Mouse (Mus musculus) forebrain, embryonic 12.5 days (tissue): ENCODE data around the gene Cstf3. TPM values are rescaled to one million over a fixed set of nuclear protein-coding genes. Genes with fewer than 3 reads are reported as not detected.
A peak's percentile ranks its signal among the peaks of the same experiment; 100 is the strongest.

Source experiments
- ATAC-seq: fragments of 200-750 bp; cut with Nextera tagmentation; 2 replicates; pipeline ENCODE4 v1.8.0; 2017; ENCODE audit warnings: moderate TSS enrichment; ENCODE audit not compliant: low FRiP score
- H3K27ac ChIP-seq: fragments of 300-500 bp; sonication (generic); 2 replicates; pipeline ENCODE4 v1.5.1; 2016; ENCODE audit warnings: mild to moderate bottlenecking
- H3K27me3 ChIP-seq: fragments of 300-500 bp; sonication (generic); 2 replicates; pipeline ENCODE4 v1.6.1; 2016; ENCODE audit warnings: mild to moderate bottlenecking
- H3K36me3 ChIP-seq: fragments of 300-500 bp; sonication (generic); replicated peaks from 2 replicates; pipeline ENCODE4 v1.6.1; 2016; ENCODE audit warnings: mild to moderate bottlenecking
- H3K4me1 ChIP-seq: fragments of 300-500 bp; sonication (generic); 2 replicates; pipeline ENCODE4 v1.6.1; 2016
- H3K4me2 ChIP-seq: fragments of 300-500 bp; sonication (generic); 2 replicates; pipeline ENCODE4 v1.6.1; 2016; ENCODE audit warnings: mild to moderate bottlenecking, moderate library complexity
- H3K4me3 ChIP-seq: fragments of 300-500 bp; sonication (generic); replicated peaks from 2 replicates; pipeline ENCODE4 v1.5.1; 2016; ENCODE audit warnings: mild to moderate bottlenecking
- H3K9ac ChIP-seq: fragments of 300-500 bp; sonication (generic); 2 replicates; pipeline ENCODE4 v1.6.1; 2016; ENCODE audit warnings: mild to moderate bottlenecking
- H3K9me3 ChIP-seq: fragments of 300-500 bp; sonication (generic); 2 replicates; pipeline ENCODE4 v1.6.1; 2016
- WGBS: fragments of 180-500 bp; shearing (Covaris S2); methylation state at CpG from one replicate; pipeline ENCODE4 v1.1.7; 2016; 5-methylcytosine and 5-hydroxymethylcytosine counted together
- polyA plus RNA-seq: library from polyadenylated mRNA; unstranded; fragments of >200 nt; fragmentation: Nextera tagmentation; extraction: Ambion mirVana; gene quantifications from 2 replicates; pipeline ENCODE4 v1.2.1, GENCODE M21; 2016

The Cstf3 gene
- polyA plus RNA-seq, 1 experiment from 2014 or later: 117 TPM

- H3K27me3 ChIP-seq: no peaks in the 10 kb centered on the region
- H3K9ac ChIP-seq: no peak overlapping the region
- no peak overlapping the region for H3K4me2 ChIP-seq
- H3K9me3 ChIP-seq: no peaks in the 10 kb centered on the region
- H3K27ac ChIP-seq: no peak overlapping the region
- ATAC-seq: no peak
- no peak overlapping the region for H3K4me3 ChIP-seq
- no peaks in the 10 kb centered on the region for H3K4me1 ChIP-seq
- no peaks in the 10 kb centered on the region for H3K36me3 ChIP-seq
- 96% methylated on average over 4 of the region's 4 CpGs for WGBS
Observed at GRCm38 (mm10) chr2:104615985-104616711, 25.8 kb downstream of the Cstf3 start.

- ATAC-seq: no peak
- Histone ChIP-seq H3K36me3 (peaks cover 66% of the 10 kb centered on the region), H3K27ac (no peak overlapping the region), H3K27me3 (no peaks in the 10 kb centered on the region), H3K4me2 (no peak overlapping the region), H3K4me1 (no peaks in the 10 kb centered on the region), H3K9ac (no peak overlapping the region), H3K4me3 (no peak overlapping the region), H3K9me3 (no peaks in the 10 kb centered on the region)
- WGBS: 96% methylated on average over 1 of the region's 1 CpGs
Observed at GRCm38 (mm10) chr2:104658659-104659058, 68.3 kb downstream of the Cstf3 start.

- H3K27ac ChIP-seq: no peak overlapping the region
- peaks cover 70% of the 10 kb centered on the region for H3K36me3 ChIP-seq
- H3K9me3 ChIP-seq: no peaks in the 10 kb centered on the region
- H3K4me3 ChIP-seq: no peak overlapping the region
- no peak overlapping the region for H3K9ac ChIP-seq
- no peak overlapping the region for H3K4me2 ChIP-seq
- WGBS: 89% methylated on average over 8 of the region's 8 CpGs
- ATAC-seq: no peak
- H3K27me3 ChIP-seq: no peaks in the 10 kb centered on the region
- no peaks in the 10 kb centered on the region for H3K4me1 ChIP-seq
Observed at GRCm38 (mm10) chr2:104663372-104664100, 73.2 kb downstream of the Cstf3 start.

- H3K9me3 ChIP-seq: no peaks in the 10 kb centered on the region
- no peak overlapping the region for H3K27ac ChIP-seq
- no peaks in the 10 kb centered on the region for H3K27me3 ChIP-seq
- H3K36me3 ChIP-seq: peaks cover 23% of the 10 kb centered on the region
- ATAC-seq: no peak
- H3K4me1 ChIP-seq: 0 out of 2 replicates have a peak, but pooled peaks cover 4% of the 10 kb centered on the region
- H3K9ac ChIP-seq: no peak overlapping the region
- no peak overlapping the region for H3K4me3 ChIP-seq
- WGBS: 82% methylated on average over 6 of the region's 6 CpGs
- no peak overlapping the region for H3K4me2 ChIP-seq
Observed at GRCm38 (mm10) chr2:104669122-104669804, 78.9 kb downstream of the Cstf3 start.

- Histone ChIP-seq H3K4me2 (no peak overlapping the region), H3K4me1 (0 out of 2 replicates have a peak, but pooled peaks cover 4% of the 10 kb centered on the region), H3K36me3 (no peaks in the 10 kb centered on the region; the same call in 1 of the 2 replicates), H3K9me3 (no peaks in the 10 kb centered on the region), H3K4me3 (no peak overlapping the region), H3K27ac (no peak overlapping the region), H3K9ac (no peak overlapping the region), H3K27me3 (no peaks in the 10 kb centered on the region)
- ATAC-seq: no peak
Observed at GRCm38 (mm10) chr2:104671724-104672123, 81.4 kb downstream of the Cstf3 start.

- no peak overlapping the region for H3K9ac ChIP-seq
- WGBS: 88% methylated on average over 3 of the region's 3 CpGs
- no peak overlapping the region for H3K27ac ChIP-seq
- ATAC-seq: no peak
- no peak overlapping the region for H3K4me3 ChIP-seq
- no peaks in the 10 kb centered on the region for H3K27me3 ChIP-seq
- H3K36me3 ChIP-seq: peaks cover 21% of the 10 kb centered on the region
- no peak overlapping the region for H3K4me2 ChIP-seq
- H3K9me3 ChIP-seq: no peaks in the 10 kb centered on the region
- H3K4me1 ChIP-seq: 0 out of 2 replicates have a peak, but pooled peaks cover 3% of the 10 kb centered on the region
Observed at GRCm38 (mm10) chr2:104677326-104677725, 87.0 kb downstream of the Cstf3 start.

- H3K9ac ChIP-seq: no peak overlapping the region
- H3K4me3 ChIP-seq: no peak overlapping the region
- H3K27me3 ChIP-seq: no peaks in the 10 kb centered on the region
- no peak overlapping the region for H3K27ac ChIP-seq
- 95% methylated on average over 4 of the region's 4 CpGs for WGBS
- no peaks in the 10 kb centered on the region for H3K9me3 ChIP-seq
- peaks cover 31% of the 10 kb centered on the region for H3K36me3 ChIP-seq
- ATAC-seq: no peak
- H3K4me1 ChIP-seq: no peaks in the 10 kb centered on the region
- H3K4me2 ChIP-seq: no peak overlapping the region
Observed at GRCm38 (mm10) chr2:104684771-104685170, 94.4 kb downstream of the Cstf3 start.

GRCm38 (mm10) chr2:104685418-104685817 is 95.1 kb downstream of the Cstf3 start:
- no peak overlapping the region for H3K9ac ChIP-seq
- H3K4me2 ChIP-seq: no peak overlapping the region
- ATAC-seq: peak; percentile 90
- H3K36me3 ChIP-seq: peaks cover 28% of the 10 kb centered on the region
- no peaks in the 10 kb centered on the region for H3K4me1 ChIP-seq
- no peak overlapping the region for H3K4me3 ChIP-seq
- no peaks in the 10 kb centered on the region for H3K9me3 ChIP-seq
- WGBS: 8% methylated on average over 13 of the region's 13 CpGs
- H3K27ac ChIP-seq: no peak overlapping the region
- no peaks in the 10 kb centered on the region for H3K27me3 ChIP-seq

- Histone ChIP-seq H3K9me3 (no peaks in the 10 kb centered on the region), H3K27me3 (no peaks in the 10 kb centered on the region), H3K4me3 (no peak overlapping the region), H3K4me1 (no peaks in the 10 kb centered on the region), H3K27ac (no peak overlapping the region), H3K4me2 (no peak overlapping the region), H3K36me3 (peaks cover 12% of the 10 kb centered on the region), H3K9ac (no peak overlapping the region)
- WGBS: 66% methylated on average over 3 of the region's 3 CpGs
- ATAC-seq: no peak
Observed at GRCm38 (mm10) chr2:104687261-104687660, 96.9 kb downstream of the Cstf3 start.

- Histone ChIP-seq H3K27ac (no peak overlapping the region), H3K4me2 (no peak overlapping the region), H3K9me3 (no peaks in the 10 kb centered on the region), H3K4me3 (no peak overlapping the region), H3K4me1 (no peaks in the 10 kb centered on the region), H3K27me3 (no peaks in the 10 kb centered on the region), H3K36me3 (peaks cover 12% of the 10 kb centered on the region), H3K9ac (no peak overlapping the region)
- 86% methylated on average over 3 of the region's 3 CpGs for WGBS
- no peak for ATAC-seq
Observed at GRCm38 (mm10) chr2:104688321-104688720, 98.0 kb downstream of the Cstf3 start.

GRCm38 (mm10) chr2:104688724-104689123 is 98.4 kb downstream of the Cstf3 start:
- H3K36me3 ChIP-seq: peaks cover 8% of the 10 kb centered on the region
- no peak overlapping the region for H3K9ac ChIP-seq
- no peaks in the 10 kb centered on the region for H3K9me3 ChIP-seq
- no peak overlapping the region for H3K27ac ChIP-seq
- no peak for ATAC-seq
- no peaks in the 10 kb centered on the region for H3K27me3 ChIP-seq
- no peaks in the 10 kb centered on the region for H3K4me1 ChIP-seq
- 82% methylated on average over 8 of the region's 8 CpGs for WGBS
- no peak overlapping the region for H3K4me3 ChIP-seq
- H3K4me2 ChIP-seq: no peak overlapping the region

- Histone ChIP-seq H3K4me3 (no peak overlapping the region), H3K4me2 (no peak overlapping the region), H3K9ac (no peak overlapping the region), H3K9me3 (no peaks in the 10 kb centered on the region), H3K27ac (no peak overlapping the region), H3K4me1 (no peaks in the 10 kb centered on the region), H3K36me3 (no peaks in the 10 kb centered on the region), H3K27me3 (no peaks in the 10 kb centered on the region)
- ATAC-seq: no peak
- WGBS: 81% methylated on average over 4 of the region's 4 CpGs
Observed at GRCm38 (mm10) chr2:104690720-104691119, 100.4 kb downstream of the Cstf3 start.
